Mouse (Mus musculus): Measurements from ENCODE around the gene Krtap13. TPM values are rescaled to one million over a fixed set of nuclear protein-coding genes. Genes with fewer than 3 reads are reported as not detected.

The Krtap13 gene
- polyA plus RNA-seq, 1 experiment = not detected

DNA sequence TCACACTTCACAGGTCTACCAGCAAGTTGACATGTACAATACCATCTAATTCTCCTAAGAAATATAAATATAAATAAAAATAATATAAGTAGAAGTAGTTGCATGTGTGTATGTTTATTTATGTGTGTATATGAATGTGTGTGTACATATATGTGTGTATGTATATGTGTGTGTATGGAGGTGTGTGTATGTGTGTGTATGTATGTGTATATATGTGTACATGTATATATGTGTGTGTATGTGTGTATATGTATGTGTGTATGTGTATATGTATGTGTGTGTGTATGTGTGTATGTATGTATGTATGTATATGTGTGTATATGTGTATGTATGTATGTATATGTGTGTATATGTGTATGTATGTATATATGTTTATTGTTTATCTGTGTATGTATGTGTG lies 34.9 kb downstream of the Krtap13 start:
- Histone ChIP-seq H3K4me3 (ENCODE audit: insufficient read depth, low read length) (no peak overlapping the region), H3K27ac (ENCODE audit: insufficient read depth, low read depth, low read length) (no peak overlapping the region), H3K4me1 (ENCODE audit: control insufficient read depth, insufficient read depth, low read length) (no peaks in the 10 kb centered on the region)
- no peak for TF ChIP-seq CTCF (IDR thresholded peaks at IDR 0.05; ENCODE audit: low read depth, low read length)
- TF ChIP-seq POLR2A (IDR thresholded peaks at IDR 0.05; ENCODE audit: borderline replicate concordance, low read depth, low read length) = no peak

DNA sequence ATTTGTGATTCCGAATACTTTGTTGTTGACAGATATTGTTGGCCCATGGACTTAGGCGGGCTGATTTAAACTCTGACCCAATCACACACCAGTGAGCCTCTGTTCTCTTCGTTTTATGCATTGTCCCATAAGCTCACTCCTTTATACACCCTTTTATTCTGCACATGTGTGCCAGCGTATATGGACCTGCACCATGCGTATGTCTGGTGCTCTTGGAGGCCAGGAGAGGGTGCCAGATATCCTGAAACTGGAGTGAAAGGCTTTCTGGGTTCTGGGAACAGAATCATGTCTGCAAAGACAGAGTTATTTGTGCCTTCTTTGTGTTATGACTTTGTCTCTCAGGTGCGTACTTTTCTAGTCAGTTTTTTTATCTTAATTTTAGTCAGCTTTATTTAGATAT lies 40.2 kb downstream of the Krtap13 start:
- Histone ChIP-seq H3K4me1 (ENCODE audit: control insufficient read depth, insufficient read depth, low read length) (no peaks in the 10 kb centered on the region), H3K27ac (ENCODE audit: insufficient read depth, low read depth, low read length) (no peak overlapping the region), H3K4me3 (ENCODE audit: insufficient read depth, low read length) (no peak overlapping the region)
- no peak for TF ChIP-seq POLR2A (IDR thresholded peaks at IDR 0.05; ENCODE audit: borderline replicate concordance, low read depth, low read length)
- TF ChIP-seq CTCF (IDR thresholded peaks at IDR 0.05; ENCODE audit: low read depth, low read length) = no peak

DNA sequence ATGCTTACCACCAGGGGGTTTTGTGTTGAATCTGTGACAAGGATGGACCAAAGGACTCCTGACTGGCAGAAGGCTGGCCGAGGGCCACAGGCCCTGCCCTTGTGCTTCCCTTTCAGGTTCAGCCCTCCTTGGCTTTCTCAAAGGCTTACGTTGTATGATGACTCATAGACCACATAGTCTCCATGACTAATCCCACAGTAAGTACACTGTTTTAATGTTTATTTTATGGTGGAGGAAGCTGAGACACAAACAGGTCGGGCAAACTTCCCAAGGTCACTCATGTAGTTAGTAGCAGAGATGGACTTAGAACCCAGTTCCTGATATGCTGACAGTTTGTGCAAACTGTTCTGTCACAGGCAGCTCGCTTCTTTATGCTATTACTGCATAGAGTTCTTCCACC lies 40.7 kb downstream of the Krtap13 start:
- Histone ChIP-seq H3K4me1 (ENCODE audit: control insufficient read depth, insufficient read depth, low read length) (no peaks in the 10 kb centered on the region), H3K4me3 (ENCODE audit: insufficient read depth, low read length) (no peak overlapping the region), H3K27ac (ENCODE audit: insufficient read depth, low read depth, low read length) (no peak overlapping the region)
- TF ChIP-seq CTCF (IDR thresholded peaks at IDR 0.05; ENCODE audit: low read depth, low read length) (no peak), POLR2A (IDR thresholded peaks at IDR 0.05; ENCODE audit: borderline replicate concordance, low read depth, low read length) (no peak)

DNA sequence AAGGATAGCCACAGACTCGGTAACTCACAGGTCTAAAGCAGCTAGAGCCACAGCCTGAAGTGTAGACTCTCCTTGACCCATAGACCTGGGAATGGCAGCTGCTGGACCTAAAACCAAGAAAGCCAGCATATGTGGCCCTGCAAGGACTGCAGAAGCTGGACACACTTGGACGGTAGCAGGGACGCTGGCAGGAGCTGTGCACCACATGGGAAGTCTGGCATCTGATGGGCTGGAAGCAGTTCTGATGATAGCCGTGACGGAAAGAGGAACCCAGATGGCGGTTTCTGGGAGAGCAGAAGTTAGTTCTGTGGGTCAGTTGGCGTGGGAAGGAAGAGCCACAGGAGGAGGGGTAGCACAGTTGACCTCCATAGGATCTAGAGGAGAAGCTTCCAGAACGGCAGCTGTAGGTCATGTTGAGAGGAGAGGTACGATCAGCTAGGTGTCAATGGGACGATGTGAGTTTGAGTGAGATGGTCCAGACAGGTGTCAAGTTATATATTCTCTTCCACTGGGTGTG lies 43.9 kb downstream of the Krtap13 start, which contains the start of gene 2310061N02Rik:
TSS of gene 2310061N02Rik (minus strand) at position 467 of the 517 bp plus-strand sequence.
- Histone ChIP-seq H3K4me1 (ENCODE audit: control insufficient read depth, insufficient read depth, low read length) (no peaks in the 10 kb centered on the region), H3K27ac (ENCODE audit: insufficient read depth, low read depth, low read length) (no peak within 1 kb of the TSS), H3K4me3 (ENCODE audit: insufficient read depth, low read length) (no peak within 1 kb of the TSS)
- TF ChIP-seq CTCF (IDR thresholded peaks at IDR 0.05; ENCODE audit: low read depth, low read length) (no peak), POLR2A (IDR thresholded peaks at IDR 0.05; ENCODE audit: borderline replicate concordance, low read depth, low read length) (no peak)

DNA sequence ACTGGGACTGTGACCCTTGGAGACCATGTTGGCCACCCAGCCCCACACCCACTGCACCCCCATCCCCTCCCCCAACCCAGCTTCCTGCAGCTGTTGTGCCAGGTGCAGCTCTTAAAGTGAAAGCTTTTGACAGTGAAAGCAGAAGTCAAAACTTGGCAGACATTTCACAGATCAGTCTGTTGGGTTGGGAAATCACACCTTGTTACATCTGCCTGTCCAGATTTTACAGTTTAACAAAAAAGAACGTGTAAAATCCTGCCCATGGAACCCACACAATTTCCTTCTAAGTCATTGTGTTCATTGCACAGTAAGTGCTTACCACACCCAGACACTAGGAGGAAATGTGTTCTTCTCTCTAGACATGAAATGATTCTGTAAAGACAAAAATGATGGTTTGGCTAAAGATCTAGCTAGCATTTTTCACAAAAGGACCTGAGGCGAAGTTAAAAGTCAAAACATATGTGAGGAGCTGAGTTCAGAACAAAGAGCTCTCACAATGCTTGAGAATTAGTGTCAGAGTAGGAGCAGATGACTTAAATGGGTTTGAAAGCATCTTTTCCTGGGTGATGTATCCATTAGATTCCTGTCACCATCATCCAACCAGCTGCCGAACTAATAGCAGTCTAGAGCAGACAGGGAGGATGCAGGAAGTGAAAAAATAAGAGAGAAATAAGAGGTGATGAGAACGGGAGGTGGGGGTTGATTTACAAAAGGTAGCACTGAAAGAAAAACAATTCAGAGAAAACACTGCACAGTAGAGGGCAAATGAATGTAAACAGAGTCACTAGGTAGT lies 50.2 kb downstream of the Krtap13 start:
- no peak overlapping the region for H3K4me3 ChIP-seq (ENCODE audit: insufficient read depth, low read length)
- H3K27ac ChIP-seq (ENCODE audit: insufficient read depth, low read depth, low read length) = no peak overlapping the region
- H3K4me1 ChIP-seq (ENCODE audit: control insufficient read depth, insufficient read depth, low read length) = no peaks in the 10 kb centered on the region
- no peak for TF ChIP-seq POLR2A (IDR thresholded peaks at IDR 0.05; ENCODE audit: borderline replicate concordance, low read depth, low read length)
- no peak for TF ChIP-seq CTCF (IDR thresholded peaks at IDR 0.05; ENCODE audit: low read depth, low read length)

Other genes with a start within 250 kb of the Krtap13 start
- gene Cldn17, start 244.7 kb downstream of the Krtap13 start, polyA plus RNA-seq (2012; ENCODE audit: insufficient read depth, insufficient read length, missing spikeins) = not detected in 2 replicates
- gene Cldn8, start 188.5 kb downstream of the Krtap13 start, polyA plus RNA-seq (2012; ENCODE audit: insufficient read depth, insufficient read length, missing spikeins) = not detected in 2 replicates
- not detected in 2 replicates for gene Krtap24-1, start 139.4 kb downstream of the Krtap13 start, polyA plus RNA-seq (2012; ENCODE audit: insufficient read depth, insufficient read length, missing spikeins)
- gene 2310079G19Rik, start 124.0 kb downstream of the Krtap13 start, polyA plus RNA-seq (2012; ENCODE audit: insufficient read depth, insufficient read length, missing spikeins) = not detected in 2 replicates
- not detected in 2 replicates for gene Krtap26-1, start 103.8 kb downstream of the Krtap13 start, polyA plus RNA-seq (2012; ENCODE audit: insufficient read depth, insufficient read length, missing spikeins)
- not detected in 2 replicates for gene Krtap27-1, start 80.0 kb downstream of the Krtap13 start, polyA plus RNA-seq (2012; ENCODE audit: insufficient read depth, insufficient read length, missing spikeins)
- gene 2310061N02Rik, start 43.7 kb downstream of the Krtap13 start, polyA plus RNA-seq (2012; ENCODE audit: insufficient read depth, insufficient read length, missing spikeins) = not detected in 2 replicates
- not detected in 2 replicates for gene Krtap13-1, start 22.8 kb downstream of the Krtap13 start, polyA plus RNA-seq (2012; ENCODE audit: insufficient read depth, insufficient read length, missing spikeins)
- gene 2310034C09Rik, start 7.2 kb upstream of the Krtap13 start, polyA plus RNA-seq (2012; ENCODE audit: insufficient read depth, insufficient read length, missing spikeins) = not detected in 2 replicates
- not detected in 2 replicates for gene 2310057N15Rik, start 22.6 kb upstream of the Krtap13 start, polyA plus RNA-seq (2012; ENCODE audit: insufficient read depth, insufficient read length, missing spikeins)
- not detected in 2 replicates for gene Gm5965, start 26.3 kb upstream of the Krtap13 start, polyA plus RNA-seq (2012; ENCODE audit: insufficient read depth, insufficient read length, missing spikeins)
- gene Gm20741, start 60.6 kb upstream of the Krtap13 start, polyA plus RNA-seq (2012; ENCODE audit: insufficient read depth, insufficient read length, missing spikeins) = not detected in 2 replicates
- not detected in 2 replicates for gene Krtap15, start 68.6 kb upstream of the Krtap13 start, polyA plus RNA-seq (2012; ENCODE audit: insufficient read depth, insufficient read length, missing spikeins)
- not detected in 2 replicates for gene Krtap14, start 74.5 kb upstream of the Krtap13 start, polyA plus RNA-seq (2012; ENCODE audit: insufficient read depth, insufficient read length, missing spikeins)
- gene Krtap19-1, start 117.8 kb upstream of the Krtap13 start, polyA plus RNA-seq (2012; ENCODE audit: insufficient read depth, insufficient read length, missing spikeins) = not detected in 2 replicates
- gene Krtap19-2, start 122.6 kb upstream of the Krtap13 start, polyA plus RNA-seq (2012; ENCODE audit: insufficient read depth, insufficient read length, missing spikeins) = not detected in 2 replicates
- gene Krtap19-3, start 126.4 kb upstream of the Krtap13 start, polyA plus RNA-seq (2012; ENCODE audit: insufficient read depth, insufficient read length, missing spikeins) = not detected in 2 replicates
- gene Krtap19-4, start 133.5 kb upstream of the Krtap13 start, polyA plus RNA-seq (2012; ENCODE audit: insufficient read depth, insufficient read length, missing spikeins) = not detected in 2 replicates
- not detected in 2 replicates for gene Krtap19-5, start 144.8 kb upstream of the Krtap13 start, polyA plus RNA-seq (2012; ENCODE audit: insufficient read depth, insufficient read length, missing spikeins)
- not detected in 2 replicates for gene Krtap19-9b, start 180.6 kb upstream of the Krtap13 start, polyA plus RNA-seq (2012; ENCODE audit: insufficient read depth, insufficient read length, missing spikeins)
- not detected in 2 replicates for gene Krtap16-3, start 211.2 kb upstream of the Krtap13 start, polyA plus RNA-seq (2012; ENCODE audit: insufficient read depth, insufficient read length, missing spikeins)